Mouse (Mus musculus) ZHBTc4 (cell line): ENCODE measurements around the gene Rnf26.
"Not testable (repeated sequence)": the region's sequence is repeated elsewhere in the genome, so short reads cannot be mapped to it uniquely, and the experiment has no call there.

Source experiments
- DNase-seq: peaks from one replicate; pipeline ENCODE4 v3.0.0-alpha.2; 2011; ENCODE audit warnings: low read depth, low spot score

The Rnf26 gene

DNA sequence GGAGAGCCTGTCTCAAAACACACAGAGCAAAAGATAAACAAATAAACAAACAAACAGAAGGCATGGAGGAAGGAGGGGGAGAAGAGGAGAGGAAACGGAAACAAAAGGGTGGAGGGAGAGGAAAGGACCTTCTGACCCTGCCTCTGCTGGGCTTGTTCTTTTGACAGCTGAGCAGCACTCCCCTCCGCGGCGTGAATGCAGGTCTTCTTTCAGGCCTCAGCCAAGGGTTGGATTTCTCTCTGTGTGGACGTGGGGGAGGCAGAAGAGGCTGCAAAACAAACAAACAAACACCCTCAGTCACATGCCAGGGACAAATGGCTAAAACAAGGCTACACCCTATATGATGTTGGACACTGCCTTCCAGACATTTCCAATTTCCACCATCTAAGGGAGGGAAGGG lies 11.7 kb upstream of the Rnf26 start:
- DNase-seq, result no peak

DNA sequence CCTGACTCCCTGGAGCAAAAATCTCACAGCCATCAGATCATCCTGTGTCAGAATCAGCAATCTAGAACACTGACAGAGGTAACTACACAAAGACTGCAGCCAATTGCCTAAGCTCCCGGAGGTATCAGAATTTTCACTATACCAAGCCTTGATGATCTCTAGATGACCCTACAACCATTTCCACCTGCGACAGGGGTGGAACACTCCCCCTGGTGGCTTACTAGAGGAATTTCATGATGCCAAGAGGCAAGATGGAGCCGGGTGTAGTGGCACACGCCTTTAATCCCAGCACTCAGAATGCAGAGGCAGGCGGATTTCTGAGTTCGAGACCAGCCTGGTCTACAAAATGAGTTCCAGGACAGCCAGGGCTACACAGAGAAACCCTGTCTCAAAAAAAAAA lies 11.0 kb upstream of the Rnf26 start:
- peak; percentile 84 for DNase-seq

DNA sequence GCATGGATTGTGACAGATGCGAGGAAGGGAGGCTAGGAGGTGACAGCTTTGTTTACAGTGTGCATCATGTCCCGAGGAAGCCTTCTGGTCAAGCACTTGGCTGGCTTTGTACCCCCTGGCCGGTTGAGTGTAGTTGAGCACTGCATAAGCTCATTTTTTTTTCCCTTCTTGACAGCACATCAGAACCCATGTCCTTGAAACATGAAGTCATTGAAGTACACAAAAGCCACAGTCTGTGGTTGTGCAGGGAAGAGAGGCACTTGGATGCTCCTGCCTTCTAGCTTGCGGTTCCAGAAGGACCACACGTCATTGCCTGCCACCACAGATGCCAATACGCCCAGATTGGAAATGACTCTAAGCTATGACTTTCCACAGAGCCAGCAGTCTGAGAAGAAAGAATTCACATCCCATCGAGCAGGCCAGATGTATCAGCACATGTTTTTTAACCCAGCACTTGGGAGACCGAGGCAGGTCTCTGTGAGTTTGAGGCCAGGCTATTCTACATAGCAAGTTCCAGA lies 6.7 kb upstream of the Rnf26 start:
- no peak for DNase-seq

DNA sequence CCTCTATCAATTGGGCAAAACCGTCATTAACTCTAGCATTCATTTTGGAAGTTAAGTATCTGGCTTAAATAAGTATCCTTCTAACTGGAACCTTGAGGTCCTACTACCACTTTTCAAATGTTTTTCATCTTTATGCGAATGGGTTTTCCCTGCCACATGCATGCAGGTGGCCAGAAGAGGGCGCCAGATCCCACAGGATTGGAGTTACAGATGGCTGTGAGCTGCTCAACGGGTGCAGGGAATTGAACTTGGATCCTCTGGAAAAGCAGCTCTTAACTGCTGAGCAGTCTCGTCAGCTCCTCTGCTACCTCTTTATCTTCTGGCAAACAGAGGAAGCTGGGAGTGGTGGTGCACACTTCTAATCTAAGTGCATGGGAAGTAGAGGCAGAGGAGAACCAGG lies 5.7 kb upstream of the Rnf26 start:
- peak; percentile 74 for DNase-seq

DNA sequence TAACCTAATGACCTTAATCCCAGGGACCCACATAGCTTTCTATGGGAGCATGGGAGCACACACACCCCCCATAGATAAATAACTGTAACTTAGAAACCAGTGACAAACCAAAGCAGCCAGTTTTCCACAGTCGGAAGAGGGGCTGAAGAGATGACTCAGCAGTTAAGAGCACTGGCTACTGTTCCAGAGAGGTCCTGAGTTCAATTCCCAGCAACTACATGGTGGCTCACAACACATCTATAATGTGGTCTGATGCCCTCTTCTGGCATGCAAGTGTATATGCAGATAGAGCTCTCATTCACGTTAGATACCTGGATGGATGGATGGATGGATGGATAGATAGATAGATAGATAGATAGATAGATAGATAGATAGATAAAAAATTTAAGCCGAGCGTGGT lies 2.9 kb upstream of the Rnf26 start:
- peak; percentile 64 for DNase-seq

DNA sequence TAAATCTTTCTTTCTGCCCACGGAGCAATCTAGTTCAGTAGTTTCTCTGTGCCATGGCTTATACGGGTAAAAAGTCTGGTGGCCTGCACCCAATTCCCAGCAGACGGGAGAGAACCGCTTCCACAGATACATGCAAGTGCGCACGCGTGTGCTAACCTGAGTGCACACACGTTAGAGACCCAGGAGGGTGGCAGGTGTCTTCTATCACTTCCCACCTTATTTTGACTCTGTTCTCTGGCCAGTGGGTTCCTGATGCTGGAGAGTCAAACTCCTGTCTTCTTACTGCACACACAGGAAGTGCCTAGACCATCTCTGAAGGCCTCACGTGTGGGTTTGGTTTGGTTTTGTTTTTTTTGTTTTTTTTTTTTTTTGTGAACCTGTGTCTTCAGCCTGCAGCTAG lies 2.3 kb upstream of the Rnf26 start:
- DNase-seq, result no peak

DNA sequence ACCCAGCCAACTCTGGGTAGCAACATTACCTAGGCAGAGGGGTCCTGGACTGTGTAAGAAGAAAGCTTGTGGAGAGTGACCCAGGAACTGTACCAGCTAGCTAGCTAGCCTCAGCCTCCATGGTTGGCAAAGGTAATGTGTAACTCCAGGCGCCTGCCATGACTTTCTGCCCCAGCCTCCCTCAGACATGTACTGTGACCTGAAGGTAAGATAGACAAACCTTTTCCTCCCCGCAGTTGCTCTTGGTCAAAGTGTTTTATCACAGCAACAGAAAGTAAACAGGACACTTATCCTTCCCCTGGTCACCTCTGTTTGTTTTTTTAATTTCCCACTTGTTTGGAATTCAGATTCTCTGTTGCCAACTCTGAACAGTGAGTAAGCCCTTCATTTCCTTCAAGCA lies 1.1 kb upstream of the Rnf26 start:
- DNase-seq, result no peak

DNA sequence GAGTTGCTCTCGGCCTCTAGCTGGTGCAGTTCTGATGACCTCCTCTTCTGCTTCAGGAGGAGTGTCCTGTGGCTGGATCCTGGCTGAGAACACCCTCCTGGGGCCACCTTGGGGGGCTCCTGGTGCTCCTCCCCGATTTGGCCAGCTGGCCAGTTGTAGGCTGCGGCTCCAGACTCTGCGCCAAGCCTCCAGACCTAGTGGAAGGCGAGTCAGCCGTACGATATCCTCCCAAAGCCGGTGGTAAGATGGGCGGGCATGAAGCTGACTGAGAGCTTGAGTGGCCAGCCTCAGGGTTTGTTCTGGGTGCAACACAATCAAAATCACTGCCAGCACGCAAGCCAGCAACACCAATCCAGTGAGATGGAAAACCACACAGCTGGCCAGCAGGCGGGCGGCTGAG lies 1.4 kb downstream of the Rnf26 start:
- DNase-seq, result not testable (repeated sequence)

DNA sequence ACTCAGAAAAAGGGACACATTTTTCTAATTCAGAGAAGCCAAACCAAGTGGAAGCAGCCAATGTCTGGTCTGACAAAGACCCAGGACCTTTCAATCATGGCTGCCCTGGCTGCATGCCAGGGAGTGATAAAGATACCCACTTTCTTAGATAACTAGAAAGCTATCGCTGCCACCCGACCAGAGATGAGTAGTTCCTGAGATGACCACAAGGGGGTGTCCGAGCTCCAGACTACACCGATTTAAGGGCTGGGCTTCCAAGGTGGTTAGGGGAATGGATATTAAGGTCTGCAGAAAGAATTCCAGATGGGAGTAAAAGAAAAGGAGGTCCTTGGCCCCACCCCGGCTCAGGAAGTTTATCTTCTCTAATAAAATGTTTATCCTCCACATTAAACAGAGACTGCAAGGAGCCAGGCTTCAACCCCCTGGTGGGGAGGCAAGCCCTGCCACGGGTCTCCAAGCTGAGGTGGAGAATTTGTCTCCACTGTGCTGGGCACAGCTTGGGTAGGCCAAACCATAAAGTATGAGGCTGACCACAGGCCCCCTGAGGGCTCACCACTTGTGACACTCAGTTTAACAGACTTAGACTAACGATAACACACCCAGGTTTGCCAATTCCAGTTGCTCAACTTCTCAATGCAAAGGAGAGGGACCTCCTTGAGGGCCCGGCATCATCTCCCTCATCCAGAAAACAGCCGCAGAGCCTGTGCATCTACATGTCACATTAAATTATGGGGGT lies 3.8 kb downstream of the Rnf26 start:
- peak; percentile 82 for DNase-seq

DNA sequence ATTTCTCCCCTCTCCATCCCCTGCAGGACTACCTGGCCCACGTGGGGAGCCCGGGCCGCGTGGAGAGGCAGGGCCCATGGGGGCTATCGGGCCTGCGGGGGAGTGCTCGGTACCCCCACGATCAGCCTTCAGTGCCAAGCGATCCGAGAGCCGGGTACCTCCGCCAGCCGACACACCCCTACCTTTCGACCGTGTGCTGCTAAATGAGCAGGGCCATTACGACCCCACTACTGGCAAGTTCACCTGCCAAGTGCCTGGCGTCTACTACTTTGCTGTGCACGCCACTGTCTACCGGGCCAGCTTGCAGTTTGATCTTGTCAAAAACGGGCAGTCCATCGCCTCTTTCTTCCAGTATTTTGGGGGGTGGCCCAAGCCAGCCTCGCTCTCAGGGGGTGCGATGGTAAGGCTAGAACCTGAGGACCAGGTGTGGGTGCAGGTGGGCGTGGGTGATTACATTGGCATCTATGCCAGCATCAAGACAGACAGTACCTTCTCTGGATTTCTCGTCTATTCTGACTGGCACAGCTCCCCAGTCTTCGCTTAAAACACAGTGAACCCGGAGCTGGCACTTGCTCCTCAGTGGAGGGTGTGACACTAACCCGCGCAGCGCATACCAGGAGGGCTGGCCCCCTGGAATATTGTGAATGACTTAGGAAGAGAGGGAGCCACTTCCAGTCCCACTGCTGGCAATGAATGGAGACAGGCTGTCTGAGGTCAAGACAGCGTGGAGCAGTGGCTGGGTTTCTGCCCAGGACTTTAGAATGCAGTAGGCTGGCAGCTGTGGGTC lies 4.9 kb downstream of the Rnf26 start:
- no peak for DNase-seq

DNA sequence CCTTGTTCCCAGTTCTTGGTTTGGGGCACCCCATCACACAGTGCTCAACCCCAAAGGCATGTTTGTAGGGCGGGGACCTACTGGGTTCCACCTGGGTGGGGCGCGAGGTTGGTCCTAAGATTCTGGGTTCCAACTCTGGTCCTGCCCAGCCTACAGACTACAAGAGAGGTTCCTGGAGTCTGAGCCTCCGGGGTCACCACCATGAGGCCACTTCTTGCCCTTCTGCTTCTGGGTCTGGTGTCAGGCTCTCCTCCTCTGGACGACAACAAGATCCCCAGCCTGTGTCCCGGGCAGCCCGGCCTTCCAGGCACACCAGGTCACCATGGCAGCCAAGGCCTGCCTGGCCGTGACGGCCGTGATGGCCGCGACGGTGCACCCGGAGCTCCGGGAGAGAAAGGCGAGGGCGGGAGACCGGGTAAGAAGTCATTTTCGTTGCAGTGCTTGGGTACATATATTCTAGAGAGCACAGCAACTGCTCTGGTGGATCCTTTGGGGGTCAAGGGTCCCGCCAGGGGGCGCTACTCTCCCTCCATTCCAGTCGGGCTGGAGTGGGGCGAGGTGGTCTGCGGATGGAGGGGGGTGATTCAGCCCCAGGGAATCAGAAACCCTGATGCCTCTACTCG lies 5.6 kb downstream of the Rnf26 start:
- DNase-seq, result peak; percentile 73

DNA sequence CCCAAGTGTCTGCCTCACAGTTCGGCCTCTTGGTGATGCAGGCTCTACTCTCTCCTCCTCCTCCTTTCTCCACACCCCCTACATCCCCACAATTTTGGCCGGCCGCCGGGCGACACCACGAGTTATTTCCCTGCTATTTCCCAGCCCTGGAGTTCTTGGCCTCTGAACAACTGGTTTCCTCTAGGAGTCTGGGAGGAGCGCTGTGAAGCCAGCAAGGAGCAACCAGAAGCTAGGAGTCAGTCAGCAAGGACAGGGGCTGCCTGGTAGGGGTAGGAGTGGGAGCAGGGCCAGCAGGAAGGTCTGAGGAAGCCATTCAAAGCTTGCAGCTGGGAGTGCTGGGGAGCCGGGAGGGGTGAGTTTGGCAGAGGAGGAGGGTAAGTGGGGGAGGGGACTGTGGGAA lies 6.2 kb downstream of the Rnf26 start, which contains the start of gene C1qtnf5:
TSS of gene C1qtnf5 (plus strand) at position 136 of the 400 bp plus-strand sequence.
- no peak for DNase-seq

DNA sequence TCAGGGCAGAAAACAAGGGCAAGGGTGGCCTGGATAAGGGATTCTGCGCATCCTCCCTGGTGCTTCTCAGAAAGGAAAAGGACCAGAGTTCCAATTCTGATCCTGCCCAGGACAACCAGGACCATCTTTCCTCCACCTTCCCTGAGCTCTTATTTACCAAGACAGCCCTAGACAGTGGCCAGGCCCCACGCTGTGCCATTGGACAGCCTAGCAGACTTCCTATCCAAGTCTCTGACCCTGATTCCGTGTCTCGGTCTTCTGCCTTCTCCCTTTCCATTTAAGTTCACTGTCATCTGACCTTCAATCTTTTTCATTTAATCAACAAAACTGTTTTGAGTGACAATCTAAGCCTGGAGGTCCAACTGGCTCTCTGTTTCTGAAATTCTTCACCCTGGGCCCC lies 6.7 kb downstream of the Rnf26 start:
- no peak for DNase-seq

DNA sequence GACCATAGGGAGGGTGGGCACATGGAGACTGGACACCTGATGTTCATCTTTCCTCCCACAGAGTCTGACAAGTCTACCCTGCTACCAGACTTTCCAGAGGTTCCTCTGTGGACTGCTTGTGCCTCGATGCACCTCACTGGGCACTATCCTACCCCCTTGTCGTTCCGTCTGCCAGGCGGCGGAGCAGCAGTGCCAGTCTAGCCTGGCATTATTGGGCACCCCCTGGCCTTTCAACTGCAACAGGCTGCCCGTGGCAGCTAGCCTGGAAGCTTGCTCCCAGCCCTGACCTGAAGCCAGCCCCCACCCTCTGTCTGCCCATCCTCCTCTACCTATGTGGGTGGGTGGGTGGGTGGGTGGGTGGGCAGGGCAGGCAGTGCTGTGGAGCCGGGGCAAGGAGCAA lies 7.1 kb downstream of the Rnf26 start:
- DNase-seq, result no peak

DNA sequence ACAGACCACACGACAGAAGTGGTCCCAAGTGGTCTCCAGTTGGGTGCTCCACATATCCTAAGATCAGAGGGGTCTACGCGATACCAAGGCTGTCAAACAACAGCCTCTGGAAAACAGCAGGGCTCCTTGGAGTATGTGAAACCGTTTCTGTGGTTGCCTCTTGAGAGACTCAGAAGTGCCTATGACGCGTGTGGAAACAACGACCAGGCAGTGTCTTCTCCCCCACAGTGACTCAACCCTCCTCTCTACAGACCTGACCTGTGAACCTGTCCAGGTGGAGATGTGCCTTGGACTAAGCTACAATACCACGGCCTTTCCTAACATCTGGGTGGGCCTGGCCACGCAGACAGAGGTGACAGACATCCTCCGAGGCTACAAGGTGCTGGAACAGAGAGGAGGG lies 7.5 kb downstream of the Rnf26 start:
- DNase-seq, result no peak

DNA sequence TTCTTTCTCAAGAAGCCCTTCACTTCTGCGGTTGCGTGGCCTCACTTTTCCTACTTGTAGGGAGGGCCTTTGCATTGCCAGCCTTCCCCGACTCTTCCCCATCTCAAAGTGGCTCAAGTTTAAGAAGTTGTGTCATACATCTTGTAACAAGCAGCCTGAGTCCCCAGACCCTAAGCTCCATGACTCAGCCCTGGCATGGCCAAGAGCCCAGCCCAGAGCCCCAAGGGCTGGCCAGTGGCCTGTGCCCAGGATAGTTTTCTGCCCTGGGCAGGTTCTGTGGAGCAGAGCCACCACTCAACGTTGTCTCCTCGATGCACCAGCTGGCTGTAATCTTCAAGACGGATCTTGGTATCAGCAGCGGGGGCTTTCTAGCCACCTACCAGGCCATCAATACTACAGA lies 8.4 kb downstream of the Rnf26 start:
- DNase-seq, result no peak

DNA sequence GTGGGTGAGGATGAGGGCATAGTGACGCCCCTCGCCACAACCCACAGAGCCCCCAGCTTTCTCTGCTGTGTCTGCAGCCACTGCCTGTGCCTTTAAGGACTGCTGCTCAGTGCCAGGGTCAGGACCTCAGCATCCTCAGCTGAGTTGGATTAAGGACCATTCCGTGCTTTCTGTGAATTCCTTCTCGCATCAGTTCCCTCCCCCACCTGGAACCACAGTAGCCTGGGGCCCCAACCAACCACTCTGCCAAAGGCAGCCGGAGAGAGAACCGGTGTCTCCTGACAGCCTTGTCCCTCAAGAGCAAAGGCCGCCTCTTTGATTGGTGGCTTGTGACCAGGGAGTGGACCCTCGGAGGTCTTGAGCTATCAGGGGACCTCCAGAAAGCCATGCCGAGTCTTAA lies 11.8 kb downstream of the Rnf26 start, which contains the start of gene Mfrp:
TSS of gene Mfrp (plus strand) at position 240 of the 400 bp plus-strand sequence.
- DNase-seq, result no peak

DNA sequence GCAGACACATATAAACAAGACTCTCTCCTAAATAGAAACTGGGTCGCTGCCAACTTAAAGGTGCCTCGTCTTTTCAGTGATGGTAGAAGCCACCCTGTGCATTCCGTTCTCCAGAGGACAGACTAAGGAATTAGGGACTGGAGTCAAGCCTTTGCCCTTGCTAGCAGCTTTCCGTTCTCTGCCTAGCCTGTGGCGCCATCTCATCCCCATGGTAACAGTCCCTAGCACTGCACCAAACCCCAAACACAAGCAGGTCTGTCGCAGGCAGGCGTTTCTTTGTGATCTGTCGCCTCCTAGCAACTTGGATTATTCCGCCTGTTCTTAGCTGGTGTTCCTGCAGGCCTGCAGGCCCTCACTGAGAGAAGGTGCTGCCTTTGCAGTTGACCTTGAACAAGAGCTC lies 16.8 kb downstream of the Rnf26 start:
- DNase-seq, result peak; percentile 68

DNA sequence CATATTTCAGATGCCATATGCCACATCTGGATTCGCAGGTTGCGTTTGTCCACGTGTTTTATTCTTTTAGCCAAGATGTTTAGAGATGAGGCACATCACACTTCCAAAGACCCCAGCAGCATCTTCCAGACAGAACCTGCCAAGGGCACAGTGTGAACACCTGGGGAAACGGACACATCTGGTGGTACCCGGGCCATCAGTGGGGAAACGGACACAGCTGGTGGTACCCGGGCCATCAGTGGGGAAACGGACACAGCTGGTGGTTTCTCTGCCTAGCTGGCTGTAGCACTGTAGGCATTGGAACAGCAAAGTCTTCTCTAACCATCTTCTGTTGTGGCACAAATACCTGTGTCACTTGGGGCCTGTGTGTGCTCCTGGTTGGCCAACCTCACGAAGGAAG lies 17.5 kb downstream of the Rnf26 start:
- DNase-seq, result no peak

DNA sequence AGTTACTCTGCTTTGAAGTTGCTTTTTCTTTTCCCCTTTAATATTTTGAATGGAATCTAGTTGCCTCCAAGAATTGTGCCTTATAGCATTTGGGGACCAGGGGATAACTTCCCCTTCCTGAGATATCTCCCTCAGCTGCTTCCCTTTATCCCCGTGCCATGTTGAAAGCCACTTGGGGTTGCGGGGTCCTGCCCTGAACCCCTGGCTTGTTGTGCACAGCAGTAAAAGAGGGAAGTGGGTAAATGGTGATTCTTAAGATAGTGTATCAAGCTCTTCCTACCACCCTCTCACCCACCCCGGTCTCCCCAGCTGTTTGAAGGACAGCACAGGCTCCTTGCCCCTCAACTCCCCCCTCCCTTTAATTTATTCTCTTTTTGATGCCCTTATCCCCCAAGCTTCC lies 18.6 kb downstream of the Rnf26 start:
- no peak for DNase-seq

DNA sequence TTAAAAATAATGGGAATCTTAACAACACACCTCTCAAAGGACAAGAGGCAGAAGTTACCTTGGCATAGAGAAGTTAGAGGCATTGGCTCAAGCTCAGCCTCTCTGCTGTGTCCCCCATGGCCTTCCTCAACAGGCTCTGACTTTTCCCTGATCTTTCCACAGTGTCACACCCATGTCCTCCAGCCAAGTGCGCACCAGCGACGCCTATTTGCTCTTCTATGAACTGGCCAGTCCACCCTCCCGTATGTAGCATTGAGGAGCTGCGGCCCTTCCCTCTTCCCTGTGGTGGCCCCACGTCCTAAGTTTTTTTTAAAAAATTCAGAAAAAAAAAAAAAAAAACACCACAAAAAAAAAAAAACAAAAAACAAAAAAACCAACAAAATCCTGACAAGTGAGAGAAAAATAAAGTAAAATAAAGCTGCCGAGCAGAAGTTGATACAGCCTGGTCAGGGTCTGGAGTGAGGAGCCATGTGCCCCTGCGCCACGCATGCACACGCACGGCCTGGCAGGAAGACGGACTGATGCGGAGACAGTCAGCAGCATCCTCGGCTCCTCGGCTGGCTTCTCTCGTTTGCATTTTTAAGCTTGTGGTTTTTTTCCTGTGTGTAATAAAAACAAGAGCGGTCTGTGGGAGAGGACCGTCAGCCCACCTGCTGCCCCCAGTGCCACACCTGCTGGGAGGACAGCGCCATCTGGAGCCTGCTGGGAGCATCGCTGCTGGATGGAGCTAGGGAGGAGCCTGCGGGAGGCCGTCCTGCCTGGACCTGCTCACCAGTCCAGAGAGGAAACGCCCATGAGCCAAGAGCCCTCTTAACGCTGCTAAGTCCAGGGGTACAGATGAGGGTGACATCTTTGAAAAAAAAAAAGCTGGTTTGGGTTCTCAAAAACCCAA lies 19.5 kb downstream of the Rnf26 start:
- DNase-seq, result peak; percentile 74
